Mouse (Mus musculus) MEL (cell line): ENCODE measurements around the gene Chrm4. TPM values are rescaled to one million over a fixed set of nuclear protein-coding genes. Genes with fewer than 3 reads are reported as not detected.

Experiments used
- DNase-seq: peaks from one replicate; pipeline ENCODE4 v3.0.0; 2011; ENCODE audit warnings: low read depth, low spot score
- H3K27ac ChIP-seq: 2 replicates; pipeline ENCODE4 v1.5.1; 2012; ENCODE audit warnings: low read depth, mild to moderate bottlenecking, control low read depth, low read length, moderate library complexity; ENCODE audit not compliant: control insufficient read depth
- H3K27me3 ChIP-seq, 2 experiments: fragments of 150-350 bp in 1 of 2; sonication (generic) in 1 of 2; 2 replicates each; pipeline ENCODE4 v1.6.1; 2012; ENCODE audit warnings: low read length in 2 of 2, mild to moderate bottlenecking in 2 of 2, improper control_type of control experiment in 1 of 2, moderate library complexity in 1 of 2; ENCODE audit not compliant: insufficient read depth in 2 of 2, control insufficient read depth in 1 of 2
- H3K36me3 ChIP-seq, 2 experiments: 2 replicates each; pipeline ENCODE4 v1.6.1; 2012 to 2014; ENCODE audit warnings: low read length in 2 of 2, improper control_type of control experiment in 1 of 2, inconsistent platforms in 1 of 2, mild to moderate bottlenecking in 1 of 2; ENCODE audit not compliant: insufficient read depth in 2 of 2, control insufficient read depth in 1 of 2
- H3K4me1 ChIP-seq, 2 experiments: fragments of 150-350 bp in 1 of 2; sonication (generic) in 1 of 2; 2 replicates each; pipeline ENCODE4 v1.6.1; 2012; ENCODE audit warnings: low read length in 2 of 2, improper control_type of control experiment in 1 of 2, mild to moderate bottlenecking in 1 of 2; ENCODE audit not compliant: insufficient read depth in 2 of 2, control insufficient read depth in 1 of 2
- H3K4me3 ChIP-seq, 2 experiments: fragments of 150-350 bp in 1 of 2; sonication (generic) in 1 of 2; 2 replicates each; pipeline ENCODE4 v1.5.1; 2012; ENCODE audit warnings: low read depth in 2 of 2, low read length in 2 of 2, mild to moderate bottlenecking in 2 of 2, moderate library complexity in 2 of 2, control low read depth in 1 of 2, improper control_type of control experiment in 1 of 2; ENCODE audit not compliant: control insufficient read depth in 1 of 2, insufficient read depth in 1 of 2
- H3K79me2 ChIP-seq: 2 replicates; pipeline ENCODE4 v1.6.1; 2012; ENCODE audit warnings: mild to moderate bottlenecking, low read length, moderate library complexity; ENCODE audit not compliant: control insufficient read depth, poor library complexity, insufficient read depth
- H3K9ac ChIP-seq: 2 replicates; pipeline ENCODE4 v1.6.1; 2012; ENCODE audit warnings: low read depth, mild to moderate bottlenecking, control low read depth, low read length, moderate library complexity; ENCODE audit not compliant: control insufficient read depth, poor library complexity, severe bottlenecking
- H3K9me3 ChIP-seq: fragments of 150-350 bp; sonication (generic); replicated peaks from 2 replicates; pipeline ENCODE4 v1.6.1; 2012; ENCODE audit warnings: mild to moderate bottlenecking, low read length, improper control_type of control experiment, moderate library complexity; ENCODE audit not compliant: insufficient read depth
- CHD1 ChIP-seq: IDR thresholded peaks from 2 replicates; pipeline ENCODE4 v1.6.1; 2012; ENCODE audit warnings: low read depth, mild to moderate bottlenecking, inconsistent platforms, low read length, improper control_type of control experiment
- CHD2 ChIP-seq: IDR thresholded peaks from 2 replicates; pipeline ENCODE4 v1.6.1; 2011; ENCODE audit warnings: low read length, improper control_type of control experiment
- EP300 ChIP-seq, 2 experiments: IDR thresholded peaks; 2 replicates each; pipeline ENCODE4 v1.6.1; 2011; ENCODE audit warnings: improper control_type of control experiment in 2 of 2, low read length in 2 of 2, low read depth in 1 of 2, mild to moderate bottlenecking in 1 of 2
- HCFC1 ChIP-seq: IDR thresholded peaks from 2 replicates; pipeline ENCODE4 v1.6.1; 2012; ENCODE audit warnings: low read depth, mild to moderate bottlenecking, inconsistent platforms, low read length, improper control_type of control experiment, moderate library complexity
- JUND ChIP-seq: IDR thresholded peaks from 2 replicates; pipeline ENCODE4 v1.6.1; 2011; ENCODE audit warnings: low read depth, mild to moderate bottlenecking, improper control_type of control experiment, low read length
- MAFK ChIP-seq: IDR thresholded peaks from 2 replicates; pipeline ENCODE4 v1.6.1; 2011; ENCODE audit warnings: low read depth, mild to moderate bottlenecking, low read length, improper control_type of control experiment, borderline replicate concordance
- MYB ChIP-seq: IDR thresholded peaks from 2 replicates; pipeline ENCODE4 v1.6.1; 2011; ENCODE audit warnings: mild to moderate bottlenecking, low read depth, low read length, improper control_type of control experiment
- MYC ChIP-seq: IDR thresholded peaks from 2 replicates; pipeline ENCODE4 v1.6.1; 2011; ENCODE audit warnings: low read depth, mild to moderate bottlenecking, low read length, improper control_type of control experiment, moderate library complexity
- POLR2A ChIP-seq, 2 experiments: IDR thresholded peaks; 2 replicates each; pipeline ENCODE4 v1.6.1; 2011 to 2012; ENCODE audit warnings: low read length in 2 of 2, mild to moderate bottlenecking in 2 of 2, control low read depth in 1 of 2, improper control_type of control experiment in 1 of 2, low read depth in 1 of 2, moderate library complexity in 1 of 2; ENCODE audit not compliant: control insufficient read depth in 1 of 2, insufficient read depth in 1 of 2, poor library complexity in 1 of 2
- POLR2AphosphoS2 ChIP-seq: IDR thresholded peaks from 2 replicates; pipeline ENCODE4 v1.6.1; 2011; ENCODE audit warnings: low read length, improper control_type of control experiment
- POLR2AphosphoS5 ChIP-seq: IDR thresholded peaks from 2 replicates; pipeline ENCODE4 v1.6.1; 2012; ENCODE audit warnings: low read depth, borderline replicate concordance, mild to moderate bottlenecking, inconsistent platforms, low read length, moderate library complexity, mixed read lengths
- RAD21 ChIP-seq: IDR thresholded peaks from 2 replicates; pipeline ENCODE4 v1.6.1; 2011; ENCODE audit warnings: mild to moderate bottlenecking, low read depth, low read length, improper control_type of control experiment
- TAL1 ChIP-seq: IDR thresholded peaks from 2 replicates; pipeline ENCODE4 v1.6.1; 2012; ENCODE audit warnings: mild to moderate bottlenecking, inconsistent platforms, low read length, moderate library complexity, mixed read lengths
- TBP ChIP-seq: IDR thresholded peaks from 2 replicates; pipeline ENCODE4 v1.8.0; 2011; ENCODE audit warnings: low read depth, low read length, improper control_type of control experiment
- UBTF ChIP-seq: IDR thresholded peaks from 2 replicates; pipeline ENCODE4 v1.6.1; 2012; ENCODE audit warnings: low read depth, mild to moderate bottlenecking, inconsistent platforms, low read length, improper control_type of control experiment, moderate library complexity, borderline replicate concordance; ENCODE audit not compliant: insufficient read depth
- USF2 ChIP-seq, 2 experiments: IDR thresholded peaks; 2 replicates each; pipeline ENCODE4 v1.6.1; 2011 to 2012; ENCODE audit warnings: improper control_type of control experiment in 2 of 2, low read length in 2 of 2, borderline replicate concordance in 1 of 2, inconsistent platforms in 1 of 2, low read depth in 1 of 2, mild to moderate bottlenecking in 1 of 2; ENCODE audit not compliant: insufficient read depth in 1 of 2
- ZKSCAN1 ChIP-seq: IDR thresholded peaks from 2 replicates; pipeline ENCODE4 v1.6.1; 2012; ENCODE audit warnings: low read depth, mild to moderate bottlenecking, inconsistent platforms, low read length, improper control_type of control experiment, moderate library complexity
- polyA plus RNA-seq, 2 experiments: library from polyadenylated mRNA; stranded (reverse) in 1 of 2; unstranded in 1 of 2; fragments of >175 nt in 1 of 2; fragments of >200 nt in 1 of 2; gene quantifications; 2 replicates each; pipeline versions ENCODE4 v1.2.1 to v1.2.4; 2012; ENCODE audit warnings: low replicate concordance in 2 of 2, low read depth in 1 of 2; ENCODE audit not compliant: insufficient read length in 2 of 2, insufficient read depth in 1 of 2, missing spikeins in 1 of 2
- total RNA-seq: library from RNA; depleted of rRNA; stranded (reverse); fragments of 300-350 nt; gene quantifications from 2 replicates; pipeline ENCODE4 v1.2.3, GENCODE M21; 2012

Chrm4 gene
- total and polyA plus RNA-seq, 3 experiments, result 21.5 to 29.0 TPM; not detected in 1

- Histone ChIP-seq H3K9me3 (no peaks in the 10 kb centered on the region), H3K4me3 (no peak overlapping the region), H3K36me3 (peaks cover 0 to 12% of the 10 kb centered on the region in 2 experiments; a peak in 2 of 4 replicates), H3K4me1 (no peaks in the 10 kb centered on the region), H3K27ac (no peak overlapping the region), H3K9ac (no peak overlapping the region), H3K79me2 (no peaks in the 10 kb centered on the region), H3K27me3 (no peaks in the 10 kb centered on the region)
- DNase-seq, result no peak
- TF ChIP-seq TBP (no peak), CHD1 (no peak), RAD21 (no peak), MYC (no peak), POLR2A (IDR thresholded peaks at IDR 0.05; ENCODE audit: control insufficient read depth in 1 of 2, insufficient read depth in 1 of 2, low read depth in 1 of 2, low read length in 2 of 2, poor library complexity in 1 of 2) (no peak)
Observed at GRCm38 (mm10) chr2:91899141-91899540, 27.9 kb upstream of the Chrm4 start.

GRCm38 (mm10) chr2:91900431-91900830, 26.6 kb upstream of the Chrm4 start:
- H3K36me3 ChIP-seq, result peaks cover 0 to 11% of the 10 kb centered on the region in 2 experiments; a peak in 2 of 4 replicates
- no peak overlapping the region for H3K9ac ChIP-seq
- H3K4me3 ChIP-seq, result no peak overlapping the region
- H3K9me3 ChIP-seq, result no peaks in the 10 kb centered on the region
- no peaks in the 10 kb centered on the region for H3K27me3 ChIP-seq
- TF ChIP-seq HCFC1 (no peak), MAFK (no peak), JUND (no peak), EP300 (IDR thresholded peaks at IDR 0.05; ENCODE audit: low read depth in 1 of 2, low read length in 2 of 2) (no peak), MYB (no peak), MYC (no peak), USF2 (IDR thresholded peaks at IDR 0.05; ENCODE audit: borderline replicate concordance in 1 of 2, insufficient read depth in 1 of 2, low read depth in 1 of 2, low read length in 2 of 2) (no peak), TAL1 (no peak), CHD2 (no peak), POLR2AphosphoS2 (no peak), POLR2AphosphoS5 (no peak), CHD1 (no peak)
- no peaks in the 10 kb centered on the region for H3K79me2 ChIP-seq
- DNase-seq, result no peak
- no peak overlapping the region for H3K27ac ChIP-seq
- no peaks in the 10 kb centered on the region for H3K4me1 ChIP-seq

GRCm38 (mm10) chr2:91902336-91902735, 24.7 kb upstream of the Chrm4 start:
- DNase-seq, result no peak
- H3K27me3 ChIP-seq, result no peaks in the 10 kb centered on the region
- H3K9ac ChIP-seq, result no peak overlapping the region
- H3K36me3 ChIP-seq, result peaks cover 0 to 11% of the 10 kb centered on the region in 2 experiments; a peak in 2 of 4 replicates
- H3K27ac ChIP-seq, result no peak overlapping the region
- no peaks in the 10 kb centered on the region for H3K4me1 ChIP-seq
- no peaks in the 10 kb centered on the region for H3K79me2 ChIP-seq
- no peak overlapping the region for H3K4me3 ChIP-seq
- no peaks in the 10 kb centered on the region for H3K9me3 ChIP-seq
- TF ChIP-seq POLR2AphosphoS5 (no peak), CHD1 (no peak), UBTF (no peak), ZKSCAN1 (no peak), MYB (no peak)
